Comparison of ENCODE assay signal across 8 mouse cellular contexts in the genomic region with DNA sequence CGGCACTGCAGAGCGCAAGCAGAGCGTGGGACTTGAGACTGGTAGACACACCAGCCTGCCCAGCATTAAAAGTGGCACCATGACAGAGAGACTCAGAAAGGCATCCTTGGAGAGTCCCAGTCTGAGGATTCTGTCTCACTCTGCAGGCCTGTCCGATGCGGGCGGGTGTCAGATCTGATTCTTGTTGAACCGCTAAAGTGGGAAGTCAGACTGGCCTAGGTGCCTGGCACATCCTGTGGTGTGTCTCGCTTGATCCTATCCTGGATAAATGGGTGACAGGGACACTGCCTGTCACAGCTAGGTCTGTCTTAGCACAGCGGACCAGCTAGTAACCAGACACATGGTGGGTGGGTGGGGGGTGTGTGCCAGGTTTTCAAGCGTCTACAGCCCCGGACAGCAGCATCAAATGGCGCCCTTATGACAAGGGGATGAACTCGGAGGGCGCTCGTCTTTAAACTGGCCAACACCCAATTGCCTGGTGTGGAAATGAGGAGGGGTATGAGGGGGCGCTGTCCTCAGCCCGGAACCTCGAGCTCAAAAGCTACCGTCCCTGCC. TPM values are rescaled to one million over a fixed set of nuclear protein-coding genes. Genes with fewer than 3 reads are reported as not detected.
A peak's percentile ranks its signal among the peaks of the same experiment; 100 is the strongest.
DNase-seq lines count a peak whose midpoint lies in the region; ATAC-seq and TF ChIP-seq lines count a peak whose summit lies in the region.

A gene (minus strand): TSS at position 118 of the 555 bp plus-strand sequence.

- peaks cover 5% of the 10 kb centered on the region; the same call in 1 of the 2 replicates for H3K4me1 ChIP-seq in lung, postnatal 0 days (ENCODE audit: insufficient read depth, low read depth, low read length)
- peaks cover 35% of the 10 kb centered on the region for H3K4me1 ChIP-seq in limb, embryonic 10.5 days

- H3K27ac ChIP-seq in lung, postnatal 0 days (ENCODE audit: low read length), result peak within 1 kb of the TSS; percentile 76; the same call in 1 of the 2 replicates
- H3K27ac ChIP-seq in limb, embryonic 10.5 days, result no peak within 1 kb of the TSS

- H3K27me3 ChIP-seq in lung, postnatal 0 days (replicated peaks; ENCODE audit: insufficient read depth, low read length), result peaks cover 58% of the 10 kb centered on the region
- peaks cover 85% of the 10 kb centered on the region for H3K27me3 ChIP-seq in limb, embryonic 10.5 days (ENCODE audit: low read depth, poor library complexity, severe bottlenecking)

- peak; percentile 15 for DNase-seq in adrenal gland, adult 2 months
- no peak for DNase-seq in adrenal gland, adult 8-10 months
- DNase-seq in lung, postnatal 0 days (ENCODE audit: low spot score), result no peak
- DNase-seq in lung, postnatal 10 days, result no peak
- peak; percentile 48 for DNase-seq in limb, embryonic 10.5 days (ENCODE audit: low spot score)
- DNase-seq in retina, postnatal 1 day, result peak; percentile 35
- DNase-seq in ovary, adult 18-20 months (ENCODE audit: low spot score), result no peak

- no peak for TF ChIP-seq EP300 in lung, postnatal 0 days (IDR thresholded peaks at IDR 0.05)

- peak within 1 kb of the TSS; percentile 86 for H3K4me2 ChIP-seq in lung, postnatal 0 days (replicated peaks; ENCODE audit: low read depth, low read length)

- TF ChIP-seq CTCF in lung, postnatal 0 days (IDR thresholded peaks at IDR 0.05), result no peak

- H3K9ac ChIP-seq in lung, postnatal 0 days (replicated peaks; ENCODE audit: low read depth), result peak within 1 kb of the TSS; percentile 29; the same call in 1 of the 2 replicates

- no peaks in the 10 kb centered on the region for H3K9me3 ChIP-seq in lung, postnatal 0 days (ENCODE audit: low read length)
- no peaks in the 10 kb centered on the region for H3K9me3 ChIP-seq in limb, embryonic 10.5 days (replicated peaks)

- ATAC-seq in lung, postnatal 0 days, result no peak
- ATAC-seq in frontal cortex, adult (ENCODE audit: low TSS enrichment), result no peak

- peak within 1 kb of the TSS; percentile 56 for H3K4me3 ChIP-seq in lung, postnatal 0 days (ENCODE audit: low read depth, low read length)
- peak within 1 kb of the TSS; percentile 55 for H3K4me3 ChIP-seq in limb, embryonic 10.5 days

- no peaks in the 10 kb centered on the region for H3K36me3 ChIP-seq in lung, postnatal 0 days (ENCODE audit: insufficient read depth, low read length)
- no peaks in the 10 kb centered on the region for H3K36me3 ChIP-seq in limb, embryonic 10.5 days

- 9% methylated on average over 19 of the region's 19 CpGs for WGBS in lung, postnatal 0 days
- 5% methylated on average over 19 of the region's 19 CpGs for WGBS in limb, embryonic 10.5 days

RNA-seq across cellular contexts. Expression of the gene that starts here (rescaled TPM):
- total RNA-seq in adrenal gland, adult 2 months (2021), result 1 to 10 TPM in 1 of 2 experiments, under 1 TPM in 1; 0.86 to 1.2 TPM
- polyA plus RNA-seq in adrenal gland, adult 2 months (2012; rRNA removed), result 1.0 and 1.1 TPM in 2 replicates
- 1 to 10 TPM in 2 of 4 experiments, under 1 TPM in 2; 0.65 to 1.1 (median 0.85) TPM for total RNA-seq in adrenal gland, adult 8-10 months (2022)
- polyA plus RNA-seq in lung, postnatal 0 days (2015; fragmentation: Nextera tagmentation; extraction: Ambion mirVana), result 11.3 and 14.9 TPM in 2 replicates
- 10.9 and 17.1 TPM in 2 replicates for polyA plus RNA-seq in limb, embryonic 10.5 days (2016; fragmentation: Nextera tagmentation; extraction: Ambion mirVana)

Comparison
In these comparisons a context has a peak if more than half of its experiments do, and no peak if none do; other contexts are left out.
1. DNase-seq: peak in adrenal gland, adult 2 months (single experiment), limb, embryonic 10.5 days (single experiment) and retina, postnatal 1 day (single experiment); none in adrenal gland, adult 8-10 months (single experiment), lung, postnatal 0 days (single experiment), lung, postnatal 10 days (single experiment) and ovary, adult 18-20 months (single experiment).